9 mouse cellular contexts compared by ENCODE assay signal in genomic region chr10:118810908-118811711, GRCm38 (mm10). TPM values are rescaled to one million over a fixed set of nuclear protein-coding genes. Genes with fewer than 3 reads are reported as not detected.
DNase-seq lines count a peak whose midpoint lies in the region; ATAC-seq and TF ChIP-seq lines count a peak whose summit lies in the region.
"Had no signal": no experiment of that assay in that cellular context is flagged by ENCODE, and none has a peak within 500 bp of the region (broad histone marks: within the 10 kb centered on the region; RNA-seq: fewer than 3 reads in every experiment).

No protein-coding gene starts in this region.

- peak overlapping the region; percentile 58 for H3K27ac ChIP-seq in brown adipose tissue, adult 24 weeks (replicated peaks; ENCODE audit: low read depth, low read length)
- H3K27ac ChIP-seq in hindbrain, embryonic 16.5 days (ENCODE audit: low read depth, low read length) = no peak overlapping the region
- H3K27ac ChIP-seq in forebrain, postnatal 0 days (ENCODE audit: low read depth, low read length) = no peak overlapping the region
- H3K27ac ChIP-seq: hindbrain, embryonic 15.5 days had no signal

- H3K9ac ChIP-seq in hindbrain, embryonic 16.5 days (ENCODE audit: low read depth, low read length) = no peak overlapping the region
- H3K9ac ChIP-seq in forebrain, postnatal 0 days = no peak overlapping the region
- H3K9ac ChIP-seq: hindbrain, embryonic 15.5 days had no signal

- 0 out of 2 replicates have a peak overlapping the region, but pooled peaks have one; percentile 14 for H3K4me3 ChIP-seq in brown adipose tissue, adult 24 weeks (ENCODE audit: insufficient read depth, low read depth, low read length)
- no peak overlapping the region for H3K4me3 ChIP-seq in hindbrain, embryonic 16.5 days (ENCODE audit: low read length)
- no peak overlapping the region for H3K4me3 ChIP-seq in forebrain, postnatal 0 days (ENCODE audit: low read depth, low read length)
- H3K4me3 ChIP-seq: hindbrain, embryonic 15.5 days had no signal

- DNase-seq in adrenal gland, adult 2 months = peak; percentile 20
- DNase-seq in adrenal gland, adult 18-20 months (ENCODE audit: low spot score in 2 of 2) = no peak
- DNase-seq in kidney, adult 18-20 months = peak; percentile 16
- peak; percentile 75 for DNase-seq in lung, postnatal 10 days
- no peak for DNase-seq in forebrain, postnatal 0 days
- DNase-seq in left cerebral cortex, adult 11 months (ENCODE audit: low spot score) = no peak

- no peak overlapping the region for H3K4me2 ChIP-seq in hindbrain, embryonic 16.5 days (ENCODE audit: low read length)
- H3K4me2 ChIP-seq in forebrain, postnatal 0 days (ENCODE audit: low read depth) = no peak overlapping the region
- H3K4me2 ChIP-seq: hindbrain, embryonic 15.5 days had no signal

- no peak for ATAC-seq in hindbrain, embryonic 16.5 days
- ATAC-seq in forebrain, postnatal 0 days = no peak

- H3K27me3 ChIP-seq in hindbrain, embryonic 16.5 days (replicated peaks; ENCODE audit: control insufficient read depth, insufficient read depth, low read length) = no peaks in the 10 kb centered on the region
- H3K27me3 ChIP-seq in forebrain, postnatal 0 days (ENCODE audit: insufficient read depth, low read length) = no peaks in the 10 kb centered on the region
- H3K27me3 ChIP-seq: hindbrain, embryonic 15.5 days had no signal

- peaks cover 5% of the 10 kb centered on the region; the same call in 1 of the 2 replicates for H3K4me1 ChIP-seq in brown adipose tissue, adult 24 weeks (ENCODE audit: control insufficient read depth, insufficient read depth, insufficient read length, low read length)
- H3K4me1 ChIP-seq in hindbrain, embryonic 16.5 days (ENCODE audit: control insufficient read depth, insufficient read depth, low read depth, low read length) = no peaks in the 10 kb centered on the region
- no peaks in the 10 kb centered on the region for H3K4me1 ChIP-seq in forebrain, postnatal 0 days (ENCODE audit: insufficient read depth)
- H3K4me1 ChIP-seq: hindbrain, embryonic 15.5 days had no signal

- H3K9me3 ChIP-seq in hindbrain, embryonic 16.5 days (ENCODE audit: control insufficient read depth, low read length) = no peaks in the 10 kb centered on the region
- no peaks in the 10 kb centered on the region for H3K9me3 ChIP-seq in forebrain, postnatal 0 days (ENCODE audit: low read length)
- H3K9me3 ChIP-seq: hindbrain, embryonic 15.5 days had no signal

- no peak for TF ChIP-seq CTCF in forebrain, postnatal 0 days (IDR thresholded peaks at IDR 0.05; ENCODE audit: low read depth)

- 67% methylated on average over 16 of the region's 16 CpGs for WGBS in hindbrain, embryonic 16.5 days
- 77% methylated on average over 16 of the region's 16 CpGs for WGBS in forebrain, postnatal 0 days

- no peaks in the 10 kb centered on the region for H3K36me3 ChIP-seq in hindbrain, embryonic 16.5 days (ENCODE audit: control insufficient read depth, insufficient read depth, low read length)
- no peaks in the 10 kb centered on the region for H3K36me3 ChIP-seq in forebrain, postnatal 0 days (ENCODE audit: insufficient read depth)
- H3K36me3 ChIP-seq: hindbrain, embryonic 15.5 days had no signal

RNA-seq across cellular contexts. Expression of gene Dyrk2, which starts 58.9 kb away (rescaled TPM):
- total RNA-seq in adrenal gland, adult 2 months (2021) = 10 to 100 TPM; 25.4 to 46.7 TPM
- 4.4 and 5.3 TPM in 2 replicates for polyA plus RNA-seq in adrenal gland, adult 2 months (2012; rRNA removed)
- 10 to 100 TPM; 20.0 to 28.8 TPM for total RNA-seq in adrenal gland, adult 18-20 months (2021)
- polyA plus RNA-seq in brown adipose tissue, adult 24 weeks (2012; ENCODE audit: insufficient read depth, insufficient read length, missing spikeins) = 11.1 and 17.8 TPM in 2 replicates
- 10.0 and 10.1 TPM in 2 replicates for polyA plus RNA-seq in hindbrain, embryonic 16.5 days (2015; fragmentation: Nextera tagmentation; extraction: Ambion mirVana)
- 52.9 and 57.1 TPM in 2 replicates for total RNA-seq in forebrain, postnatal 0 days (2014; rRNA removed)
- polyA plus RNA-seq in forebrain, postnatal 0 days (2015; fragmentation: Nextera tagmentation; extraction: Ambion mirVana) = 9.6 and 11.4 TPM in 2 replicates

Comparison
In these comparisons a context has a peak if more than half of its experiments do, and no peak if none do; other contexts are left out.
1. DNase-seq: peak in adrenal gland, adult 2 months (single experiment), kidney, adult 18-20 months (single experiment) and lung, postnatal 10 days (single experiment); none in adrenal gland, adult 18-20 months (0 of 2), forebrain, postnatal 0 days (single experiment) and left cerebral cortex, adult 11 months (single experiment).